Mouse (Mus musculus) splenic B cell, adult 2 months (primary cell): Measurements from ENCODE around the gene Pxdn.

Source experiments
- DNase-seq: peaks from one replicate; pipeline ENCODE4 v3.0.0-alpha.2; 2011; ENCODE audit warnings: low read depth, low spot score
- H3K27me3 ChIP-seq: 2 replicates; pipeline ENCODE4 v1.6.1; 2012; ENCODE audit warnings: mild to moderate bottlenecking, low read length, moderate library complexity, mixed read lengths; ENCODE audit not compliant: control insufficient read depth, poor library complexity, insufficient read depth, severe bottlenecking
- H3K36me3 ChIP-seq: 2 replicates; pipeline ENCODE4 v1.6.1; 2012; ENCODE audit warnings: mild to moderate bottlenecking, low read length, moderate library complexity, mixed read lengths; ENCODE audit not compliant: control insufficient read depth, poor library complexity, insufficient read depth, severe bottlenecking

The Pxdn gene

GRCm38 (mm10) chr12:29972533-29972932 is 35.1 kb downstream of the Pxdn start:
- H3K36me3 ChIP-seq, result no peaks in the 10 kb centered on the region
- no peak for DNase-seq
- H3K27me3 ChIP-seq, result no peaks in the 10 kb centered on the region

- Histone ChIP-seq H3K27me3 (no peaks in the 10 kb centered on the region), H3K36me3 (no peaks in the 10 kb centered on the region)
- DNase-seq, result no peak
Observed at GRCm38 (mm10) chr12:29980076-29980475, 42.7 kb downstream of the Pxdn start.

GRCm38 (mm10) chr12:29981722-29982293 is 44.4 kb downstream of the Pxdn start:
- DNase-seq, result no peak
- H3K36me3 ChIP-seq, result no peaks in the 10 kb centered on the region
- no peaks in the 10 kb centered on the region for H3K27me3 ChIP-seq

- DNase-seq, result no peak
- Histone ChIP-seq H3K36me3 (no peaks in the 10 kb centered on the region), H3K27me3 (no peaks in the 10 kb centered on the region)
Observed at GRCm38 (mm10) chr12:29983190-29983589, 45.8 kb downstream of the Pxdn start.

GRCm38 (mm10) chr12:29985126-29985525 is 47.7 kb downstream of the Pxdn start:
- H3K36me3 ChIP-seq, result no peaks in the 10 kb centered on the region
- no peak for DNase-seq
- H3K27me3 ChIP-seq, result no peaks in the 10 kb centered on the region

- Histone ChIP-seq H3K27me3 (no peaks in the 10 kb centered on the region), H3K36me3 (no peaks in the 10 kb centered on the region)
- DNase-seq, result no peak
Observed at GRCm38 (mm10) chr12:29986241-29986640, 48.8 kb downstream of the Pxdn start.

- H3K36me3 ChIP-seq, result no peaks in the 10 kb centered on the region
- no peaks in the 10 kb centered on the region for H3K27me3 ChIP-seq
- no peak for DNase-seq
Observed at GRCm38 (mm10) chr12:29998895-29999294, 61.5 kb downstream of the Pxdn start.

GRCm38 (mm10) chr12:30001951-30002350 is 64.5 kb downstream of the Pxdn start:
- no peaks in the 10 kb centered on the region for H3K36me3 ChIP-seq
- no peaks in the 10 kb centered on the region for H3K27me3 ChIP-seq
- DNase-seq, result no peak

GRCm38 (mm10) chr12:30003680-30004364 is 66.4 kb downstream of the Pxdn start:
- Histone ChIP-seq H3K36me3 (no peaks in the 10 kb centered on the region), H3K27me3 (no peaks in the 10 kb centered on the region)
- no peak for DNase-seq

GRCm38 (mm10) chr12:30004365-30004723 is 66.9 kb downstream of the Pxdn start:
- H3K27me3 ChIP-seq, result no peaks in the 10 kb centered on the region
- DNase-seq, result no peak

GRCm38 (mm10) chr12:30006586-30006985 is 69.2 kb downstream of the Pxdn start:
- no peaks in the 10 kb centered on the region for H3K27me3 ChIP-seq
- no peaks in the 10 kb centered on the region for H3K36me3 ChIP-seq
- DNase-seq, result no peak

More at GRCm38 (mm10) chr12:30004365-30004723, 66.9 kb downstream of the Pxdn start:
- H3K36me3 ChIP-seq, result no peaks in the 10 kb centered on the region

- no peaks in the 10 kb centered on the region for H3K36me3 ChIP-seq
- no peaks in the 10 kb centered on the region for H3K27me3 ChIP-seq
- DNase-seq, result no peak
Observed at GRCm38 (mm10) chr12:30008741-30009140, 71.3 kb downstream of the Pxdn start.

GRCm38 (mm10) chr12:30015501-30015900 is 78.1 kb downstream of the Pxdn start:
- Histone ChIP-seq H3K36me3 (no peaks in the 10 kb centered on the region), H3K27me3 (no peaks in the 10 kb centered on the region)
- DNase-seq, result no peak

- Histone ChIP-seq H3K27me3 (no peaks in the 10 kb centered on the region), H3K36me3 (no peaks in the 10 kb centered on the region)
- DNase-seq, result no peak
Observed at GRCm38 (mm10) chr12:30017131-30017530, 79.7 kb downstream of the Pxdn start.

- no peak for DNase-seq
- no peaks in the 10 kb centered on the region for H3K36me3 ChIP-seq
- H3K27me3 ChIP-seq, result no peaks in the 10 kb centered on the region
Observed at GRCm38 (mm10) chr12:30020447-30020846, 83.0 kb downstream of the Pxdn start.

- no peaks in the 10 kb centered on the region for H3K27me3 ChIP-seq
- no peaks in the 10 kb centered on the region for H3K36me3 ChIP-seq
- no peak for DNase-seq
Observed at GRCm38 (mm10) chr12:30023491-30023890, 86.1 kb downstream of the Pxdn start.
